Mouse (Mus musculus) brain, embryonic 14.5 days (tissue): Measurements from ENCODE around the gene Nelfcd. TPM values are rescaled to one million over a fixed set of nuclear protein-coding genes. Genes with fewer than 3 reads are reported as not detected.

Experiments
- DNase-seq: peaks from one replicate; pipeline ENCODE4 v3.0.0-alpha.2; 2011; ENCODE audit warnings: low read depth
- CTCF ChIP-seq: fragments of 200-500 bp; IDR thresholded peaks from 2 replicates; pipeline ENCODE4 v1.5.1; 2012; ENCODE audit warnings: inconsistent platforms, mild to moderate bottlenecking, moderate library complexity, borderline replicate concordance; ENCODE audit not compliant: insufficient read depth, insufficient read length; ENCODE audit errors: extremely low read depth
- POLR2A ChIP-seq: fragments of 200-500 bp; IDR thresholded peaks from 2 replicates; pipeline ENCODE4 v1.6.1; 2012; ENCODE audit warnings: mild to moderate bottlenecking, inconsistent platforms, borderline replicate concordance; ENCODE audit not compliant: poor library complexity, insufficient read depth, insufficient read length, severe bottlenecking; ENCODE audit errors: extremely low read depth
- polyA plus RNA-seq: library from polyadenylated mRNA; depleted of rRNA; stranded (reverse); fragments of >200 nt; gene quantifications from 2 replicates; pipeline ENCODE4 v1.2.3, GENCODE M21; 2012; rRNA removed

Nelfcd gene
- polyA plus RNA-seq, 1 experiment = 98.6 TPM

GRCm38 (mm10) chr2:174463789-174464523, 48.4 kb downstream of the Nelfcd start, which contains the start of gene Atp5e:
Gene Atp5e, minus strand, starts transcription at chr2:174464105.
- TF ChIP-seq POLR2A (no peak), CTCF (no peak)
- DNase-seq = peak; percentile 97

- DNase-seq = no peak
These were observed 54.7 kb downstream of the Nelfcd start for GRCm38 (mm10) chr2:174470333-174470732.

GRCm38 (mm10) chr2:174470786-174471405, 55.3 kb downstream of the Nelfcd start:
- TF ChIP-seq POLR2A (no peak), CTCF (no peak)
- no peak for DNase-seq

More at GRCm38 (mm10) chr2:174470333-174470732, 54.7 kb downstream of the Nelfcd start:
- TF ChIP-seq POLR2A (no peak), CTCF (no peak)

GRCm38 (mm10) chr2:174472407-174472806, 56.8 kb downstream of the Nelfcd start:
- TF ChIP-seq CTCF = no peak
- TF ChIP-seq POLR2A = no peak
- no peak for DNase-seq

- peak; percentile 100 for DNase-seq
- TF ChIP-seq POLR2A = peak; percentile 77
- TF ChIP-seq CTCF = no peak
These were observed 57.4 kb downstream of the Nelfcd start, which contains the start of gene Prelid3b for GRCm38 (mm10) chr2:174472818-174473549. Gene Prelid3b, minus strand, starts transcription at chr2:174473081.

- DNase-seq = no peak
- TF ChIP-seq CTCF (no peak), POLR2A (no peak)
These were observed 57.9 kb downstream of the Nelfcd start for GRCm38 (mm10) chr2:174473550-174473927.

Other genes with a start within 250 kb of the Nelfcd start
- gene Gnas, start 131.5 kb upstream of the Nelfcd start, polyA plus RNA-seq = 1,690 and 2,178 TPM in 2 replicates
- 0.53 and 0.71 TPM in 2 replicates for gene Gm20721, start 69.1 kb upstream of the Nelfcd start, polyA plus RNA-seq
- 62.0 and 69.4 TPM in 2 replicates for gene Ctsz, start 23.2 kb downstream of the Nelfcd start, polyA plus RNA-seq
- 0.98 and 1.5 TPM in 2 replicates for gene Tubb1, start 34.9 kb downstream of the Nelfcd start, polyA plus RNA-seq
- 387 and 406 TPM in 2 replicates for gene Atp5e, start 48.3 kb downstream of the Nelfcd start, polyA plus RNA-seq
- gene Prelid3b, start 57.3 kb downstream of the Nelfcd start, polyA plus RNA-seq = 83.6 and 90.5 TPM in 2 replicates
- 0.01 TPM in 2 replicates for gene Zfp831, start 227.7 kb downstream of the Nelfcd start, polyA plus RNA-seq